Mouse (Mus musculus) kidney, adult 18-20 months (tissue): ENCODE measurements around the gene Bcl2l11.

Source experiments
- DNase-seq: peaks from one replicate; pipeline ENCODE4 v3.0.0; 2021

The Bcl2l11 gene

DNA sequence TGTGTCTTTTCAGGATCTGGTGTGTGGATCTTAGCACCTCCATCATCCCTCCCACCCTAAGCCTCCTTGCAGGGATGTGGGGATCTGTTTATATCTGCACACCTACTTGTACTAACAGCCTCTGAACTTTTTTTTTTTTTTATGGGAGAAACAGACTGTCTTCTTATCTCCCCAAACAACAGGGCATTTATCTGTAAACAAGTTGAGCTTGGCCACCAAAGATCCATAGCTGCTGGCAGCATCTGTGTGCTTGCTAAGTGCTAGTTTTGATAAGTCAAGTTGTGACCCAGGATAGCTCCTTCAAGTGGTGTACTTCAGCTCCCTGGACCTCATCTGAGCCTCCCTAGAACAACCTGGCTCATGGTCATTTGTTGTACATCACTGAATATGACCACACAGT, 18.2 kb downstream of the Bcl2l11 start:
- no peak for DNase-seq

DNA sequence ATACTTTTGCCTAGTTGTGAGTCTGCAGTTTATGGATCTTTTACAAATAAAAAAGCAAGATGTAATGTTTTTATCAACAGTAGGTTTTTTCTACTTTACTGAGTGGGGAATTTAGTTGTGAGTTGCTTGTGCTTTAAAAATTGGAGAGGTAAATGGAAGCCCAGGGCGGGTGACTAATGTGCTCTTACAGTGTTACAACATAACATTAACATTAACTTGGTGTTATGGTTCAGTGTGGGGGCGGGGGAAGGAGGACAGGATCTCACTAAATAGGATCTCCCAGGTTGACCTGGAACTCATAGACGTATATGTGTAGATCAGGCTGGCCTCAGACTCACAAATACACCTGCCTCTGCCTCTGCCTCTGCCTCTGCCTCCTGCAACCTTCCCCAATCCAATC, 19.6 kb downstream of the Bcl2l11 start:
- no peak for DNase-seq

DNA sequence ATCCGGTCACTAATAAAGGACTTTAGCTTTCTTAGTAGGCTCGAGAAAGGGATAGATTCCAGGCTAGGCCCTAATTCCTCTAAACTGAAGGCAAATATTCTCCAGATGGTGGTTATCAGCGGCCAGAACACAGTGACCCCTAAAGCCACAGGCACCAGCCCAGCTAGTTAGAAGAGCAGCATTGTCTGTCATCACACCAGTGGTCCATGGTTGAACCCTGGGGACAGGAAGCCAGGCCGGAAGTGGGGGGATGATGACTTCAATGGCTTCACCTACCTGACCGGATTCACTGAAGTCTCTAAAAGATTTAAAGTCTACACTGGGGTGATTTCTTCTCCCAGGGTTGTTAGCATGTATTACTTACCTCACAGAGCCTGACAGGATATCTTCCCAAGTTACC, 23.8 kb downstream of the Bcl2l11 start:
- DNase-seq: no peak

DNA sequence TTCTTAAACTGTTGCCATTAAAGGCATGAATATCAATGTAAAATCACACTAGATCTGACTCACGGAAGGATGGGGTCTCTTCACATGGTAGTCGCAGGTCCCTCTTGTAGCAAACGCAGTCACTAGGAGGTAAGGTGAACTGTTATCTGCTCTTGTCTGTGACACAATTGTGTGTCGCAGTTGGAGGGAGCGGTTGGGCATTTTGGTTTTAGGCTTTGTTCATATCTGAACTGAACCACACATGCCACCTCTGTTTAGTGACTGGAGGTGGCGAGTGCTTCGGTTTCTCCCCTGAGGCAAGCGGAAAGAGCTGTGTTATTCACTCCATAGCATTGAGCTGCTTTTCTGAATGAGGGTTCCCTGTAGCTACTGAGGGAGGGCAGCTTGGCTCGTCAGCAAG, 26.4 kb downstream of the Bcl2l11 start:
- DNase-seq: no peak

DNA sequence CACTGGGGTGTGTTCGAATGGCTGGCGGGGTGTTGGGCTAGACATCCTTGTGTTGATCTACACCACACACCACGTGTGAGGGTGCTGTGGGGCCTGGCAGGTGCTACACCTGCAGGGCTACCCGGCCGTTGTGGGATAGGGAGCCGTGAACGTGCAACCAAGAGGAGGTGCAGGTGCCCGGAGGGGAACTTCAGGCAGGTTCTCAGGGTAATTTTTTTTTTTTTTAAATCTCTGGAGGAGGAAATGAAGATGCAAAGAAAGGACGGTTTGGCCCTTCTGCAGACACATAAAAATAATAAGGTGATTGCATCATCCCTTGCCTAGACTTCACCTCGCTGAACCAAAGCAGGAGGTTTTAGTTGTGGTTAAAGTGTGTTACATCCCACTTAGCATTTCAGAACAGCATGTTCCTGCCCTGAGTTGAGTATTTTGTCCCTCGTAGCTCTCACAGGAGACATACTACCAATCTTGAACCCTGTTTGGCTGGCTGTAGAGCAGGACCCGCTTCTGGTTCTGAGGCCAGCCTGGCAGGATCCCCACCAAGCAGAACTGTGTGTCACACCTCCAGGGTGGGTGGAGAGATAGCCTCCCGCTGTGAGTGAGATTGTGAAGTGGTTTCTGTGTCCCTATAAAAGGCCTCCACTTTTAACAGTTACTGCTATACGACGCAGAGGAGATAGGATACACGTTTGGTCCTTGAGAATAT, 27.2 kb downstream of the Bcl2l11 start:
- no peak for DNase-seq

DNA sequence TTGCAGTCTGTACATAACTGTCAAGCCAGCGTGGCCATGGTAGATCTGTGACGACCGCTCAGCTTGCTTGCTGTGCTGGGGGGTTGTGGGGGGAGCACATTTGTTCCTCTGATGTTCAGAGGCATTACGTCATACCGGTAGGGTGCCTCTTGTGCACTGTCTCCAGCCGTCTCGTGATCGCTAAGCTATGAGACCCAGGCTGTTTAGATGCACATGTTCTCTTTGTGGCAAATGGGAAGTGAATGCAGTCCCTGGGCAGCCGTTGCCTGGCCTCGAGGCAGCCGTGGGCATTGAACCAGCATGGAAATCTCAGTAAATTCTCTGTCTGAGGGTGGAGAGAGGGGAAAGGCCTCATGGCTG, 27.7 kb downstream of the Bcl2l11 start:
- no peak for DNase-seq

DNA sequence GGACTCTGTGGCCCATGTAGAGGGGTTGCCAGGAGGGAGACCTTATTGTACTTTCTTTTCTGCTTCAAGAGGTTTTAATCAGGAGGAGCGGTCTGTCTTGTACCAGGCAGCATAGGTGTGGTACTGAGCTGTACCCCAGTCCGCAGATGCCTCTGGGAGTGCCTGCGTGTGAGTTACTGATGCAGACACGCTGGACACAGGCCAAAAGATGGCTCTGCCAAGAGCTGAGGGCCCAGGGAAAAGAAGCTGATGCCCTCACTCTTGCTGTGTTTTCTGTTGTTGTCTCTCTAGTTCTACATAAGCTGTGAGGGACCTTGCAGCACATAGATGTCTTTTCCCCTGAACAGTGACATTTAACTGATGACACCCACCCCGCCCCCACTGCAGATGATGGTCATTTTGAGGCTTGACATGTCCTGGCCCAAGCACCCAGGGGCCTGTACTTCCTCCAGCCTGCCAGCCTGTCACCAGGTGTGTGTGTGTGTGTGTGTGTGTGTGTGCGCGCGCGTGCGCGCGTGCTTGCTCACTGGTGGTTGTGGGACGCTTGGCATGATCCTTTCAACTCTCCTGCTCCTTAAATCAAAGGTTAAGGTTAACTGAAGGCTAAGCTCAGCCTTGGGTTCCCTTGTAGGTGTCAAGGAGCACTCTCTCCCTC, 29.7 kb downstream of the Bcl2l11 start:
- DNase-seq: peak; percentile 51

DNA sequence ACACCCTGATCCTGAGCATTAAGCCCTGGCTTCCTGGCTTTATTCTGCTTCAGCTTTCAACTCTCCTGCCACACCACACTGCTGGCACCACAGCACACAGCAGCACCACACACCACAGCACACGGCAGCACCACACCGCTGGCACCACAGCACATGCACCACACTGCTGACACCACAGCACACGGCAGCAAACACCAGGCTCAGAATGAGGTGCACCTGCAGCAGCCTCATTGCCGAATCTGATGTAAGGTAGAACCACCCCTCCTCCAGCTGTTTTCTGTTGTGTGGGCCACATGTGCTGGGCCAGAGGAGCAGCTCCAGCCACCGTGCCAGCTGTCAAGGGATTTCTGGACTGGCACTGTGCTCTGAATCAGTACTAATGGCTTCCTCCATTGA, 30.2 kb downstream of the Bcl2l11 start:
- no peak for DNase-seq

DNA sequence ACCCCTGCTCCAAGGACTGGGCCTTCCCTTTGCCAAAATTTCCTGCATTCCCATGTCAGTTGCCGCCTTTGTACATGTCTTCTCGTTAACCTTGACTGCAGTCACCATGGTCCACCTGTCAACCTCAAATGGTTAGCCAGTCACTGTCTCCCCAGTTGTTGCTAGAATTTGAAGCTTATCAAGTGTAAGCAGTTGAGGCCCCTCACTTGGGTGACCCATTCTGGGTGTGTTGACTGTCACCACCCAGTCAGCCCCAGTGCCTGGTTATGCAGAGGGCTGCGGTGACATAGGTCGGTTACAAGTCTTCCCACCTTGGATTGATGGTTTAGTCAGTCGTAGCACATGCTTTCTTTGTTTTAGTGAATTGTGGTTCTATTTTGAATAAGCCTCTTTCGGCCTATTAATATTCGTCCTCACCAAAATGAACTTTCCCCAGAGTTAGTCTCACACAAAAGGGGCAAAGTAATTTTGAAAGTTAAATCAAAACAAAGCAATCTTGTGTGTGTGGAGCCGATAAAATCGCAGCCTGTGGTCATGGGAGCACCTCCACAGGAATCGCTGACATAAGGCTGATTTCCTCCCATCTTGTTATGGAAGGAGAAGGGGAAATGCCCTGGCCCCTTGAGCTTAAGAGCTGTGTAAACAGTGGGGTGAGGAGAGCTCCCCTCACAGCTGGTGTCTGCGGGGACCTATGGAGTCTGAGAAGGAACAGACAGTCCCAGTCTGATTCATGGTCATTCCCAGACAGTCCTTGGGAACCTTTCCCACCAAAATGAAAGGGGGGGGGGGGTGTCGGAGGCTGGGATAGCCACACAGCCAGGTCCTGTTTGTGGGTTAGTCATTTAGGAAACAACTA, 30.9 kb downstream of the Bcl2l11 start:
- DNase-seq: no peak

DNA sequence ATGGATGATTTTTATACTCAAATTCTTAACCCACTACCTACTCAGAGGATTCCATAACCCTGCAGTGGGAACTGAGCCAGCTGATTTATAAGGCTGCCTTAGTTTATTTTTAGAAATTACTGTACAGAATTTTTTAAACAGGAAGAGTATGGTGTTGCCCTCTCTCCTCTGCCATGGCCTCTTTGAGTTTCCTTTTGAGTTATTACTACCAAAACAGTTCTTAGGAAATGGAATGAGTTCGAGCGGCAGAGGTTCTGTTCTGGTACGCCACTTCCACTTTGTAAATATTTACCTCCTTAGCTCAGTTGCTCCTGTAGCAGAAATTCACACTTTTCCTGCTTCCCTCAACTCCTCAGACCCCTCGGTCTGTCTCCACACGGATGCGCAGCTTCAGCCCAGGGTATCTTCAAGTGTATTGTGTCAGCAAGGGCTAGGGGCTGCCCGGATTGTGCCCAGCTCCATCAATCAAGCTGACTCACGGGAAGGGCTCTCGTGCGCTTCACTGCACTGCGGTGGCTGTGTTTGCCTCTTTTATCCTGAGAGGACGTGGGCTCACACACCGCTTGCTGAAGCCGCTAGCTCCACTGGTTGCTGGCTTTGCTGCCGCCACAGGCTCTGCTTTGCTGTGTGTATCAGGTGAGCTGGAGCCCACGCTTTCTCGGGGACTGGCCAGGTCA, 33.0 kb downstream of the Bcl2l11 start:
- DNase-seq: no peak

DNA sequence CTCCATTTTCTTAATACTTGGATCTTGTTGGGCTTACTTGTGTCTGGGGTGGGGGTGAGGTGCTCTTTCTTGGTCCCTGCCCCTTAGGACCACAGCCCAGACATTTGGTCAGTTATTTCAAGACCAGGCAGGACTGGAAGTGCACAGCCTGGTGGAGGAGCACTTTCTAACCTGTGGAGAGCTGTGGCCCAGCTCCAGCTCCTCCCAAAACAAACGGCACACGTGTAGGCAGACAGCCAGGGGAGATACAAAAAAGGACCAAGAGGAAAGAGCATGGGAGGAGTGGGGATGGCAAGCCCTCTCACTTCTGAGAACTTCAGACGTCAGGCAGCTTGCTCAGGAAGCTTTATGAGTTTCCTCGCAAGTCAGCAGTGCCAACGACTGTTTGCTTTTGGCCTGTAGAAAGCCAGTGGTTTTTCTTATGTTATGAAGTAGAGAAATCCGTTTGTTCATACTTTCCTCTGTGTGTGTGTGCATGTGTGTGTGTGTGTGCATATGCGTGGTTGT, 33.8 kb downstream of the Bcl2l11 start:
- DNase-seq: no peak

DNA sequence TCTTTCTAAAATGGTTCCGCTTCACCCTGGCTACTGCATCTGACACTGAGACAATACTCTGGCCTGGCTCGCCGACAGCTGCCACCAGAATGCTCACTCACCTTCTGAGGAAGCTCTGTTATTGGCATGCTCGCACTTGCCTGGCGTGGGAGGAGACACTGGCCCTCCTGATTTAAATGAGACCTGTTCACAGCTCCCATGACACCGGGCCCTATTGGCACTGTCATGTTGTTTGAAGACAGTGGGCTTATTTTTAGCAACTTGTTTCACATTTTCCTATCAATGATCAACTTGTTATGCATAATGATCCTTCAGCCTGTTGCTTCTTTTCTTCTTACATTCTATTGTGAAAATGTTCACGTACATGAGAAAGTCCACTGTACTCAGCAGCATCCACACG, 37.3 kb downstream of the Bcl2l11 start:
- DNase-seq: no peak

DNA sequence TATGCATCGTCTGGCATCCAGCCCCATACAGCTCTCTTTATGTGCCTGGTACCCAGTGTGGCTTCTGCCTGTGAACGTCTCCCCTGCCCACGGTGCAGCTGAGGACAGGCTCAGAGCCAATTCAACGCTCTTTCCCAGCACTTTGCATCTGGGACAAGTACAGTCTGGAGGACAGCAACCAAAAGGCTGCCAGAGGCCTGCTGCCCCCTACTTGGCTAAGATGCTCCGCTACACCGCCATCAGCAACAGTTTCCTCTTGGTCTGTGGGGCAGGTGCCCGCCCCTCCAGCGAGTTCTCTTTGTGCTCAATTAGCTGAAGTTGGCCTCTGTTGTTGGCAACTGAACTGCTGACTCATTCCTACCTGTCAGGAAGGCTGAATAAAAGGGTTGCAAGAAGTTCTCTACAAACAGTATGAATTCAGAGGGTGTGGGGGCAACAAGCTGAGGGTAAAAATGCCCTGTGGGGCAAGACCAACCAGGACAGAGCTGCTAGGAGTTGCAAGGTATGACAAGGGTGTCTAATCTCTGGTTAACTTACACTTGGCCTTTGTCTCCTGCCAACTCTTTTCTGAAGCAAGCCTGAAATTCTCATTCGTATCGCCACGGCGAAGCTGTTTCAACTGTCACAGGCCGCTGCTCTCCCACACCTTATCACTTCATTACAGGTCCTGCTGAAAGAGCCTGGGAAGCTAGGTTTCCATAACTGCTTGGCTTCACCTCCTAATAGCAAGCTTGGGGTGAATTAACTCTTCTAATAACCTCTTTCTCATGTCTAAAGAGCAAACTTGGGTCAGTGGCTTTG, 41.0 kb downstream of the Bcl2l11 start:
- DNase-seq: peak; percentile 62

DNA sequence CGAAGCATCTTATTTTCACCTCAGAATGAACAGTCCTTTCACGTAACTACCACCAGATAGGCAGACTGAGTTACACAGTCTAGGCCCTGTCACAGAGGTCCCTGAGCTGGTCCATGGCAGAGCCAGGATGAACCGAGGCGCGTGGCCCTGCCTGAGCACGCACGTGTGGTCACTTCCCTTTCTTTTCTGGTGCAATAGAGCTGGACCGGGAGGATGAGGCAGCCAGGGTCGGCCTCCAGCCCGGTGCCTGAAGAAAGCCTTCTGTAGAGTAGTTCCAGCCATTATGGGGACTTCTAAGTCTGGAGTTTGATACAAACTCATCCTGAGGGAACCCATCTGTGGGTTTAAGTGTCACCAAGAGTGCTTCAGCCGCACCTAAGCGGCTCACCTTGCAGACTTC, 42.1 kb downstream of the Bcl2l11 start:
- no peak for DNase-seq

DNA sequence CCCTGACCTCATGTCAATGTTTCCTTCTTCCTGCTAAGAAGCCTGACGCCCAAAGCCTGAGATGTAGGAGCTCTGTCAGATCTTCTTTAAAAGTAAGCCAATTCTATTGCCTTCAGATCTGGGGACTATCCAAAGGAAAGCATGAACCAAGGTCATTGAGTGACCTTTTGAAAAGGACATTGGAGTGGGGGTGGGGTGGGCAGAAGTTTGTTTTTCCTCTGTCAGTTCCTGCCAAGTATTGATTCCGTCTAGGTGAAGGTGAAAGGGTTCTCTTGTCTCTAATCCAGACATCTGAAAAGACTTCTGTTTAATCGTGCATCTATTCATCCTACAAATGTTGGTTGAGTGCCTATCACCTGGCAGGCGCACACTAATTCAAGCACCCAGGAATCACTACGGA, 43.6 kb downstream of the Bcl2l11 start:
- no peak for DNase-seq

DNA sequence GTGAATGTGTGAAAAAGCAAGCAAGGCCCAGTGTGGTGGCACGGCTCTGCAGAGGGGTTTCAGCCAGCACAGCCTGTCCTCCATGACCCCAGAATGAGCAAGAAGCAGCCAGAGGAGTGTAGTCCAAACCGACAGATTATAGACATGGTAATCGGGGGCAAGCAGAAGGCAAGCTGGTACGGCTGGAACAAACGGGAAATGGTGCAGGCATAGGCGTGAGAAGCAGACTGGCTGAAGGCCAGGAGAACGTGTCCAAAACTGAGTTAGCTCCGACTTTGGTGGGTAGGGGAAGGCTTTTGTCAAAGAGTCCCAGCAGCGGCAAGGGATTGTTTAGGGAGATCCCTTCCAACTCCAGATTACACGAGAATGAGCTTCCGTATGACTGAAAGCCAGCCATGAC, 44.1 kb downstream of the Bcl2l11 start:
- no peak for DNase-seq

DNA sequence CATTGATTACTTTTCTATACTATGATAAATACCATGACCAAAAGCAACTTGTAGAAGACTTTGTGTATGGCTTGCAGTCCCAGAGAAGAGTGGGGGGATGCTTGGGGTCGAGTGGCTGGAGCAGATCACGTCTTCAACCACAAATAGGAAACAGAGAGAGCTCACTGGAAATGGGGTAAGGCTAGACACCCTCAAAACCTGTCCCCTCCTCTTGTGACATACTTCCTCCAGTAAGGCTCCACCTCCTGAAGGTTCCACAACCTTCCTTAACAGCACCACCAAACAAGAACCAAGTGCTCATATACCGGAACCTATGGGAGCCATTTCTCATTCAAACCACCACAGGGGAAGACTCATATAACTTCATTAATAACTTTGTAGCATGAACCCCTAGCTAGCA, 44.8 kb downstream of the Bcl2l11 start:
- no peak for DNase-seq

DNA sequence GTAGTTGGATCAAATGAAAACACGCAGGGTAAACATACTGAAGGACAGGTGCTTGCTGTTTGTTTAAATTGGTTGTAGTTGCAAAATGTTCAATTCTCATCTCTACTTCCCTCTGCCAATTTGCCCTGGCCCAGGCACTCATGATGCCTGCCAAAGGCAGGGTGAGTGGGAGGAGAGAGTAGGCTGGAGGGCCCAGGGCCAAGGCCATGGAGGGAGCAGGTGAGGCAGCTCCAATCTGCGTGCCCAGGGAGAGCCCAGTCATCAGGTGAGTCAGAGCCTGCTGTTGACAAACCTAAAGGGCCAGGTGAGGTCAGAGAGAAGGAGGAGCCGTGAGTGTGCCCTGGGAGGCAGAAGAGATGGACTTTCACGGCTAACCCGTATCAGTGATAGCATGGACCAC, 46.4 kb downstream of the Bcl2l11 start:
- DNase-seq: no peak

DNA sequence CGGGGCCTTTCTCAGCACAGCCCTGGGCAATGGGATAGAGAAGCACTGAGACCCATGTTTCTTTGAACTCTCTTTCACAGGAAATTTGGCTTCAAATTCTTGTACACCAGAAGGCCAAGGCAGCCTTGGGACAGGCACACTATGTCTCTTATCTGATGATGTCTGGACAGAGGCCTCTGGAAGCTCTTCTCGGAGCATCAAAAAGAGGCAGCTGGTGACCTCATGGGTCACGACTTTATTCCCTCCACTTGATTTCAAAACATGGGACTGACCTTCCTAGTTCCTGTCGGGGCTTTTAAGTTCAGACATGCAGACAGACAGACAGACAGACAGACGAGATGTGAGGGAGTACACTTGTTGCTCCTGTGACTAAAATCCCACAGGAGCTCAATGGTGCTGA, 48.3 kb downstream of the Bcl2l11 start:
- no peak for DNase-seq

DNA sequence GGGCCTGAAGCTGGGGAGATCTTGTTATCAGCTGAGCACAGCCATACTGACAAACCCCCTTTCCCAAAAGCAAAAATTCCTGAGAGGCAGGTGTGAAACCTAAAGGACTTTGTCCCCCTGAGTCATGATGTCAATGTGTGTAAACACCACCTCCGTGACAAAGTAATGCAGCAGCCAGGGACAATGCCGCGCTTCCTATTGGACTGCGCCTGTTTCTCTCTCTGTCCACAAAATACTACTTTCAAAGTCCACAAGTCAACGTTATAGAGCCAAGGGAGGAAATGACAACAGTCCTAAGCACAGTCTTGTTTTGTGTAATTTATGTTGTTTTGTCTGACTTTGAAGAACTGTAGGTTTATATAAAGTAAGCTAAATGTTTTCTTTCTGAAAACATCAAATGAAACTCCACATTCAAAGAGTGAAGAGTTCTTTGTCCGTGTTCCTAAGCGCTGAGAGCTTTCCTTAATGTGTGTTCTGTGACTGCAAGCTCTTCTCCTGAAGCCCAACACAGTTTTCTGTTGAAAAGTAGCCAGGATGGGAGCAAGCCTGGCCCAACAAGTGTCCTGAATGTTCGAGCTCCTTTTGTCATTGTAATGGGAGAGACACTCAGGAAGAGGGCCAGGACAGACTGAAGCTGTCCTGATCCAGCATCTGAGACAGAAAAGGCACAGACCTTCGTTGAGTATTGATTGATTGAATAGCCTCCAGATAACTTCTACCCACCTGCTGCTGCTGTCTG, 48.9 kb downstream of the Bcl2l11 start:
- DNase-seq: no peak

DNA sequence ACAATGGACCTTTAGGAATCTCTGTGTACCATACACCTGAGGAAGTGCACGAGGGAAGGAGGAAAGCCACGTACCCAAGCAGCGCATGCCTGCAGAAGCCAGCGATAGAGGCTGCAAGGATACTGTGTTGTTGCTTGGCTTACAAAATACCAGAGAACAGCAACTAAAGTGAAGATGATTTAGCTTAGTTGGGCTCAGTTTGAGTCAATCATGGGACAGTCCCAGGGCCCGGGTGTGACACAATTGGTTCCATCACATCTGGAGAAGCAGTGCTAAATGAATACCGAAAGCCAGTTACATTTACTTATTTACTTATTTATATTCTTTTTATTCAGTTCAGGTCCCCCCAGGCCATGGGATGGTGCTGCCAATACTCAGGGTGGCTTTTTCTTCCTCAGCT, 49.8 kb downstream of the Bcl2l11 start:
- no peak for DNase-seq
